Mouse (Mus musculus) testis, adult 2 months (tissue): Measurements from ENCODE around the gene Hdac9. TPM values are rescaled to one million over a fixed set of nuclear protein-coding genes. Genes with fewer than 3 reads are reported as not detected.

ENCODE experiments used
- H3K27ac ChIP-seq: fragments of 200-500 bp; 2 replicates; pipeline ENCODE4 v1.5.1; 2012; ENCODE audit warnings: low read depth, low read length; ENCODE audit not compliant: control insufficient read depth, insufficient read depth
- H3K27me3 ChIP-seq: fragments of 200-500 bp; 2 replicates; pipeline ENCODE4 v1.6.1; 2012; ENCODE audit warnings: mild to moderate bottlenecking, low read length, moderate library complexity; ENCODE audit not compliant: control insufficient read depth, insufficient read depth
- H3K36me3 ChIP-seq: fragments of 200-500 bp; 2 replicates; pipeline ENCODE4 v1.6.1; 2012; ENCODE audit warnings: mild to moderate bottlenecking, low read length; ENCODE audit not compliant: control insufficient read depth, insufficient read depth
- H3K4me1 ChIP-seq: fragments of 200-500 bp; 2 replicates; pipeline ENCODE4 v1.6.1; 2012; ENCODE audit warnings: low read length; ENCODE audit not compliant: control insufficient read depth, insufficient read depth
- H3K4me3 ChIP-seq: fragments of 200-500 bp; 2 replicates; pipeline ENCODE4 v1.5.1; 2012; ENCODE audit warnings: low read depth, mild to moderate bottlenecking, low read length, moderate library complexity, mixed read lengths; ENCODE audit not compliant: control insufficient read depth
- CTCF ChIP-seq: fragments of 200-500 bp; IDR thresholded peaks from 2 replicates; pipeline ENCODE4 v1.5.1; 2012; ENCODE audit warnings: low read depth, mild to moderate bottlenecking, inconsistent platforms, low read length, moderate library complexity; ENCODE audit not compliant: control insufficient read depth, insufficient read depth, insufficient replicate concordance
- POLR2A ChIP-seq: fragments of 200-500 bp; IDR thresholded peaks from 2 replicates; pipeline ENCODE4 v1.6.1; 2012; ENCODE audit warnings: low read depth, mild to moderate bottlenecking, inconsistent platforms, low read length, moderate library complexity; ENCODE audit not compliant: control insufficient read depth
- polyA plus RNA-seq: library from polyadenylated mRNA; depleted of rRNA; stranded (reverse); fragments of >200 nt; gene quantifications from 2 replicates; pipeline ENCODE4 v1.2.3, GENCODE M21; 2012

Hdac9 gene
- polyA plus RNA-seq, 1 experiment = 2.9 TPM

DNA sequence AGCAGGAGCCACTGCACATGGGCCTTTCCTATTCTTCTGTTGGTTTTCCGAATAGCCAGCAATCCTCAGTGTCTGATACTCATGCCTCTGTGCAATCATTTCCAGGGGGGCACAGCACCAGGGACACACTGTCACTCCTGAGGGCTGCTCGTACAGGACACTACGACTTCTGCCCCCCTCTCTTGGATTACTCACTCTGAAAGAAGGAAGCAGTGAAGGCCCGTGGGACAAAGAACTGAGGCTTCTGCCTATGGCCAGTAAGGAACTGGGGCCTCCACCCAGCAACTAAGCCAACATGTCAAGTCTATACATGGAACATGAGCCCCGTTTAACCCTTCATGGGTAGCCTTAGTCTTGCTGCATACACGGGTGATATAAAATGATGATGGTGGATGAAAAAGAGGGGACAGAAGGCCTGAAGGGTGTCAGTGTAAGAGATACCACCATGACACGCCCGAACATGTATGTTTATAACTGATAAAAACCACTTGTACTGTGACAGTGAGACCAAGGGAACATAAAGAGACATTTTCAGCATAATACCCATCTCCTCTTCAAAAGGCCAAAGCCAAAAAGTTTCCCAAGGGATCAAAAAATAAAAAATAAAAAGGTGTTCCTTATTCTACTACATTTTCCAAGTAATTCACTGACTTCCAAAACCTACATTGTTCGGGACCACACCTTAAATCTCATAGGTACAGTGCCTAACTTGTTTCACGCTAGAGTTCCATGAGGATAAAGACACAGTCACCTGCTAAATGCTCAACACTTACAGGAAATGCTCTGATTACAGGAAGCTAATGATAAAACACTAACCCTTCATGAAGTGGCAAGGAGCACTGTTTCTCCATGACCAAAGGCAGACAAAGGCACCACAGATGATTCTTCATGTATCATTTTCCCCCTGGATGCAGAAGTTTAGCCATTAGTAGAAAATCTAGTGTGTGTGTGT is 127.6 kb downstream of the Hdac9 start:
- no peak for TF ChIP-seq POLR2A
- TF ChIP-seq CTCF = no peak
- Histone ChIP-seq H3K4me1 (no peaks in the 10 kb centered on the region), H3K27me3 (no peaks in the 10 kb centered on the region), H3K4me3 (no peak overlapping the region), H3K36me3 (no peaks in the 10 kb centered on the region), H3K27ac (no peak overlapping the region)

DNA sequence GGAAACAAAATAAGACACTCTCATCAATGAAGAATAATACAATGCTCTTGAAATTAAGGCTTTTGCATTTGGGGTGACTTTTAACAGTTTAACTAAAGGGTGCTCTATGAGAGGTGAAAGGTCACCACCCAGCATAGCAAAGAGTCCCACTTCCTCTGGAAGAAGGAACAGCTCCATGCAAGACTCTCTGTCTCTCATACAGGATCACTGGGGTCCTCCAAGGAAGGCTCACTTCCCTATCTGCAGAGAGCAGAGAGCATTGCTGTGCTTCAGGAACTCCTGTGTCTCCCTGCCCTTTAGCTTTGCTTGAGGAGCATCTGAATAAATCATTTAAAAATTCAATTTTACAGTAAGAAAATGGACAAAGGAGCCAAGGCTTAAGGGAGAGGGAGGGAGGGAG is 129.5 kb downstream of the Hdac9 start:
- no peak overlapping the region for H3K4me3 ChIP-seq
- H3K4me1 ChIP-seq = no peaks in the 10 kb centered on the region; the same call in 1 of the 2 replicates

GRCm38 (mm10) chr12:34783574-34783973 is 133.3 kb downstream of the Hdac9 start:
- Histone ChIP-seq H3K27ac (no peak overlapping the region), H3K27me3 (no peaks in the 10 kb centered on the region), H3K4me1 (no peaks in the 10 kb centered on the region; the same call in 1 of the 2 replicates), H3K4me3 (no peak overlapping the region), H3K36me3 (no peaks in the 10 kb centered on the region)
- no peak for TF ChIP-seq CTCF
- TF ChIP-seq POLR2A = no peak

More for the DNA sequence above, 129.5 kb downstream of the Hdac9 start:
- TF ChIP-seq CTCF (no peak), POLR2A (no peak)
- Histone ChIP-seq H3K27ac (no peak overlapping the region), H3K36me3 (no peaks in the 10 kb centered on the region), H3K27me3 (no peaks in the 10 kb centered on the region)

- H3K27me3 ChIP-seq = no peaks in the 10 kb centered on the region
- H3K36me3 ChIP-seq = no peaks in the 10 kb centered on the region
- H3K27ac ChIP-seq = no peak overlapping the region
- TF ChIP-seq CTCF (no peak), POLR2A (no peak)
- H3K4me3 ChIP-seq = no peak overlapping the region
- no peaks in the 10 kb centered on the region; the same call in 1 of the 2 replicates for H3K4me1 ChIP-seq
Measured at GRCm38 (mm10) chr12:34779368-34779957, 137.4 kb downstream of the Hdac9 start.

GRCm38 (mm10) chr12:34776170-34776569 is 140.7 kb downstream of the Hdac9 start:
- TF ChIP-seq POLR2A = no peak
- TF ChIP-seq CTCF = no peak
- no peak overlapping the region for H3K27ac ChIP-seq
- H3K4me3 ChIP-seq = no peak overlapping the region
- H3K27me3 ChIP-seq = no peaks in the 10 kb centered on the region
- no peaks in the 10 kb centered on the region for H3K4me1 ChIP-seq
- no peaks in the 10 kb centered on the region for H3K36me3 ChIP-seq

DNA sequence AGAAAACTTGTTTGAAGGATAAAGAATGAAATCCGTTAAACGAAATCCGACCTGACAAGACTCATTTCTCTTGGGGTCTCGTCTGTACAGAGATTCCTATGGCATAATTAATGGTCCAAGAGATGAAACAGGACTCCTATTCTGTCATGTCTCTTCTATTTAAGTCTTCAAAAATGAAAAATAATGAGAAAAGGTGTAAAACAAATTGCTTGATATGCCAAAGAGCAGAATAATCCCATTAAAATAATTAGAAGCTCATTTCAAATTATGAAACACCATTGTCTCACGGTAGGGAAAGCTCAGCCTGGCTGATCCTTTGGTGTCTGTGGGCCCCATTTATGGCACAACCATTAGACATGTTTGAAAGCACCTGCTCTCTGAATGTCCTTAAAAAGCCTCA is 142.8 kb downstream of the Hdac9 start:
- H3K4me3 ChIP-seq = no peak overlapping the region

DNA sequence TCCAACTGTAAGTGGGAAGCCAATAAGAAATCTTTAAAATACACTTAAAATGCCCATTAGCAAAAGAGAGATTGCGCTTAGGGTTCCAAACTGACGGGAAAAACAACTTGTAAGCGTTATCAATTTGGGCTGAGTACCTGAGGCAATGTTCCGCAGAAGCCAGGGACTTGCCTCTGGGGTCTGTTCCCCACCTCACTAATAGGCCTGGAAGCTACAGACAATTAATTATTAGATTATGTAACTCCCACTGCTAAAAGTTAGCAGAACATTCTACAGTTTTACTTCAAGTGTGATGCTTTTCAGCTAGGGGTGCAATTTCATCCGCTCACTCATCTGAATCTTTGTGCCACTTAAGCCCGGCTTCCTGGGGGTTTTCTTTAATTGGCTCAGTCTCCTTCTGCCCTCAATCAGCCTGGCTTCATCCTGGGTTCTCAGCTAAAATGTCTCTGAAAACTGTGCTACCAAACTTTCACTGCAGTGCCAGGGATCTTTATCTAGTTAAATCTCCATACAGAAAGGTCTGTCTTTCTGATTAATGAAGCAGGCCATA is 149.6 kb downstream of the Hdac9 start:
- Histone ChIP-seq H3K27me3 (no peaks in the 10 kb centered on the region), H3K36me3 (no peaks in the 10 kb centered on the region), H3K27ac (no peak overlapping the region), H3K4me3 (no peak overlapping the region), H3K4me1 (no peaks in the 10 kb centered on the region)
- TF ChIP-seq POLR2A (no peak), CTCF (no peak)

More for the DNA sequence above, 142.8 kb downstream of the Hdac9 start:
- Histone ChIP-seq H3K4me1 (no peaks in the 10 kb centered on the region), H3K27ac (no peak overlapping the region), H3K36me3 (no peaks in the 10 kb centered on the region), H3K27me3 (no peaks in the 10 kb centered on the region)
- no peak for TF ChIP-seq POLR2A
- TF ChIP-seq CTCF = no peak
